ENCODE assay signal across 8 mouse cellular contexts in the genomic region with DNA sequence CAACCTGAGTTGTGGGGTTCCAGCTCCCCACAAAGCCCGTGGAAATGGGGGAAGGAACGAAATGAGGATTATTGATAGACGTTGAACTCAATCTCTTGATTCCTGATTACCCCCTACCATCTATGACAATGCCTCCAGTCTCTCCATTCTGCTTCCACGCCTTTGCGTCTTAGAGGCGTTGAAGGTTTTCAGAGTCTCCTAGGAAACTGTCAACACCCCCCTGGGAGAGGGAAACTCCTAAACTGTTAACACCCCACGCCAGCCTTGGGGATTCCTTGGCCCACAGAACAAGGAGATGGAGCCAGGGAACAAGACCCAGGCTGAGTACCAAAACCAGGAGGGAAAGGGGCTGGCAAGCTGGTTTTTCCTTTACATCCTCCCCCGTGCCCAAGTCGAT. TPM values are rescaled to one million over a fixed set of nuclear protein-coding genes. Genes with fewer than 3 reads are reported as not detected.
A peak's percentile ranks its signal among the peaks of the same experiment; 100 is the strongest.
DNase-seq lines count a peak whose midpoint lies in the region; ATAC-seq and TF ChIP-seq lines count a peak whose summit lies in the region.

No protein-coding gene starts in this region.

- no peak for TF ChIP-seq CTCF in stomach, postnatal 0 days (IDR thresholded peaks at IDR 0.05; ENCODE audit: low read depth)

- TF ChIP-seq EP300 in stomach, postnatal 0 days (optimal IDR thresholded peaks at IDR 0.05) = no peak

- WGBS in limb, embryonic 13.5 days = 17% methylated on average over 9 of the region's 9 CpGs
- 22% methylated on average over 9 of the region's 9 CpGs for WGBS in stomach, postnatal 0 days

- peaks cover 63% of the 10 kb centered on the region for H3K27me3 ChIP-seq in limb, embryonic 13.5 days
- peaks cover 10% of the 10 kb centered on the region for H3K27me3 ChIP-seq in stomach, postnatal 0 days (ENCODE audit: control insufficient read depth, insufficient read depth, low read length)

- no peaks in the 10 kb centered on the region for H3K9me3 ChIP-seq in limb, embryonic 13.5 days
- no peaks in the 10 kb centered on the region for H3K9me3 ChIP-seq in stomach, postnatal 0 days (ENCODE audit: control insufficient read depth, low read length)

- H3K27ac ChIP-seq in limb, embryonic 13.5 days = no peak overlapping the region
- no peak overlapping the region for H3K27ac ChIP-seq in stomach, postnatal 0 days (replicated peaks)

- peaks cover 13% of the 10 kb centered on the region for H3K4me1 ChIP-seq in limb, embryonic 13.5 days
- H3K4me1 ChIP-seq in stomach, postnatal 0 days (replicated peaks; ENCODE audit: control insufficient read depth, insufficient read depth) = no peaks in the 10 kb centered on the region

- H3K4me2 ChIP-seq in limb, embryonic 13.5 days (replicated peaks) = peak overlapping the region; percentile 74
- peak overlapping the region; percentile 65 for H3K4me2 ChIP-seq in stomach, postnatal 0 days (replicated peaks; ENCODE audit: low read depth)

- H3K36me3 ChIP-seq in limb, embryonic 13.5 days = no peaks in the 10 kb centered on the region
- H3K36me3 ChIP-seq in stomach, postnatal 0 days (ENCODE audit: control insufficient read depth, insufficient read depth, low read length) = no peaks in the 10 kb centered on the region

- ATAC-seq in limb, embryonic 13.5 days (ENCODE audit: low FRiP score, low read depth) = no peak
- ATAC-seq in stomach, postnatal 0 days (ENCODE audit: low FRiP score, low TSS enrichment) = no peak

- H3K9ac ChIP-seq in limb, embryonic 13.5 days = no peak overlapping the region
- H3K9ac ChIP-seq in stomach, postnatal 0 days (ENCODE audit: low read length) = no peak overlapping the region

- DNase-seq in cerebellum, postnatal 10 days = peak; percentile 44 to 56
- no peak for DNase-seq in cerebellum, adult 11 months
- DNase-seq in right cerebral cortex, adult 2 months (ENCODE audit: low spot score in 2 of 2) = peak; percentile 32 to 60
- DNase-seq in right cerebral cortex, postnatal 14 days = no peak
- no peak for DNase-seq in stomach, postnatal 0 days (ENCODE audit: low spot score)
- no peak for DNase-seq in thymus, postnatal 25 days
- DNase-seq in c-Kit-positive CD71-positive TER-119-positive erythroid progenitor cells, embryonic 14.5 days (ENCODE audit: low spot score) = no peak

- peak overlapping the region; percentile 49 for H3K4me3 ChIP-seq in limb, embryonic 13.5 days
- H3K4me3 ChIP-seq in stomach, postnatal 0 days (ENCODE audit: low read depth, low read length) = peak overlapping the region; percentile 39

RNA-seq across cellular contexts. Expression of a gene that starts 0.4 kb away (rescaled TPM):
- 0.80 and 1.1 TPM in 2 replicates for polyA plus RNA-seq in limb, embryonic 13.5 days (2015; fragmentation: Nextera tagmentation; extraction: Ambion mirVana)
- polyA plus RNA-seq in stomach, postnatal 0 days (2015; fragmentation: Nextera tagmentation; extraction: Ambion mirVana) = 0.84 and 0.93 TPM in 2 replicates

RNA-seq across cellular contexts. Expression of a gene that starts 42.0 kb away (rescaled TPM):
- polyA plus RNA-seq in limb, embryonic 13.5 days (2015; fragmentation: Nextera tagmentation; extraction: Ambion mirVana) = 34.8 and 37.8 TPM in 2 replicates
- 20.3 and 20.6 TPM in 2 replicates for polyA plus RNA-seq in stomach, postnatal 0 days (2015; fragmentation: Nextera tagmentation; extraction: Ambion mirVana)

Comparison
In these comparisons a context has a peak if more than half of its experiments do, and no peak if none do; other contexts are left out.
1. DNase-seq: peak in cerebellum, postnatal 10 days (2 of 2) and right cerebral cortex, adult 2 months (2 of 2); none in cerebellum, adult 11 months (single experiment), right cerebral cortex, postnatal 14 days (single experiment), stomach, postnatal 0 days (single experiment), thymus, postnatal 25 days (single experiment) and c-Kit-positive CD71-positive TER-119-positive erythroid progenitor cells, embryonic 14.5 days (single experiment).